Mouse (Mus musculus): ENCODE measurements at regions not wholly inside any gene's neighbourhood (a gene's known extent, or its start where the extent isn't known, plus 50 kb on each side); places are given as distances from the start of the nearest gene placed in this dataset.

DNA sequence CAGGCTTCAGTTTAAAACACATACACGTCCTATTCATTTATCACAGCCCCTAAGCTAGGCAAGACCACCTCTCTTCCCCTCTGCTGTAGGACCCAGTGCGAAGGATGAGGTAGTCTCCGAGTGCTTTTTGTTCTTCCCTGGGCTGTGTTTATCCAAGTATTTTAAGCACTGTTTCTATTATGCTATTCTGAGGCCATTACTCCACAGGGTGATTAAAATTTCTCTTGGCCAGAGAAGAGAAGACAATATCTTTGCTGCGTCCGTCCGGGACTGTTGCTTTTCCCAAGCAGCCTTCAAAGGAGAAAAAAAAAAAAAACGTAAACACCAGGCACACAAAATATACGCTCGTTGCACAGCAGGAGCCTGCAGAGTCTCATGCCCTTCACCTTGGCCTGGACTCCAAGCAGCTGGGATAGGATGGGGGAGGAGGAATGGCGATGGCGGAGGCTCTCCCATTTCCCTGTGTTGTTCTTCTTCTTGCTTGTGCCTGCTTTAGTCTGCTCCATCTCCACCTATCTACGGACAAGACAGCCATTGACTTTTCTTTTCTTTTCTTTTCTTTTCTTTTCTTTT is 83.1 kb upstream of the Tbx3 start:
- no peak for ATAC-seq
- 42% methylated on average over 12 of the region's 12 CpGs for WGBS

DNA sequence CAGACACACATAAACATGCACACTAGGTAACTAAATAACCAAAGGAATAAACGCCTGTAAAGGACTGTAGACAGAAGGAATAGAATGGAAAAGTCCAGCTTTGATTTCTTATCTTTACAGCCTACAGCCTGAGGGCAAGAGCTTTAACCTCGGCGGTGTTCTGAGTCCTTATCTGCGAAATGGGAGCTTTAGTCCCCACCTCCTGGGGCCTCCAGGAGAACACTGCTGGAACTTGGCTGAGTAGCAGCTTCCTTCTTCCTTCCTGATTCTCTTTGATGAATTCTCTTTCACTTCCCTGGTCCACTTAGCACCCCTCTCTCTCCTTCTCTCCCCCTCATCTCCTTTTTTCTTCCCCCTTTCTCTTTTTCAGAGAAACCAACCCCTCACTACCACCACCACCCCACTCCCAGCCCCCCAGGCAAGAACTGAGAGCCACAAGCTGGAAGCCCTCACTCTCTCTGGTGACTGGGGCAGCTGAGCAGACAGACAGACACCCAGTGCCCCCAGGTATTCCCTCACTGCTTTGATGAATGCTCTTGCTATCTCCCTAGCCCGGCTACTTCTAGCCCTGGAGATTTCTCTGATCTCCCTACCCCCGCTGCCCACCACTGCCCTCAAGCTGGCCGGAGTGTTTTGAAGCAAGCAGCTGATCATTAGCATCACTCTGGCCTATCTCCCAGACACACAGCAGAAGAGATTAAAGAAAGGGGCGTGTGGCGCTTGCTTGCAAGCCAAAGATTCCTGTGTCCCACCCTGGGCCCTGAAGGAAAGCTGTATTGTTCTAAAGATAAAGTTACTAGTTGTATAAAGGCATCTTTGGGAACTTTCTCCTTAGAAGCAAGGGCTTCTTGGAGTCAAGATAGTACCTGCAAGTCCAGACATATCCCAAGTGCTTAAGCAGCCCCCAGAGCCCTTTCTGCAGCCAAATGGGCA is 81.9 kb upstream of the Tbx3 start:
- Histone ChIP-seq H3K9me3 (ENCODE audit: control insufficient read depth, low read length) (no peaks in the 10 kb centered on the region), H3K27me3 (replicated peaks; ENCODE audit: control insufficient read depth, insufficient read depth, low read length) (no peaks in the 10 kb centered on the region), H3K9ac (ENCODE audit: low read depth, low read length) (0 out of 2 replicates have a peak overlapping the region, but pooled peaks have one; percentile 16), H3K36me3 (ENCODE audit: control insufficient read depth, insufficient read depth, low read length) (no peaks in the 10 kb centered on the region), H3K4me3 (ENCODE audit: low read length) (no peak overlapping the region), H3K4me2 (ENCODE audit: low read depth, low read length) (peak overlapping the region; percentile 20), H3K27ac (ENCODE audit: low read length) (peak overlapping the region; percentile 38), H3K4me1 (ENCODE audit: control insufficient read depth, insufficient read depth, low read length) (peaks cover 10% of the 10 kb centered on the region)
- 26% methylated on average over 9 of the region's 9 CpGs for WGBS
- peak; percentile 91 for ATAC-seq

More for the DNA sequence above, 83.1 kb upstream of the Tbx3 start:
- Histone ChIP-seq H3K36me3 (ENCODE audit: control insufficient read depth, insufficient read depth, low read length) (no peaks in the 10 kb centered on the region), H3K9ac (ENCODE audit: low read depth, low read length) (no peak overlapping the region), H3K9me3 (ENCODE audit: control insufficient read depth, low read length) (no peaks in the 10 kb centered on the region), H3K4me1 (ENCODE audit: control insufficient read depth, insufficient read depth, low read length) (peaks cover 10% of the 10 kb centered on the region), H3K27me3 (replicated peaks; ENCODE audit: control insufficient read depth, insufficient read depth, low read length) (no peaks in the 10 kb centered on the region), H3K27ac (ENCODE audit: low read length) (no peak overlapping the region), H3K4me3 (ENCODE audit: low read length) (no peak overlapping the region), H3K4me2 (ENCODE audit: low read depth, low read length) (no peak overlapping the region)

DNA sequence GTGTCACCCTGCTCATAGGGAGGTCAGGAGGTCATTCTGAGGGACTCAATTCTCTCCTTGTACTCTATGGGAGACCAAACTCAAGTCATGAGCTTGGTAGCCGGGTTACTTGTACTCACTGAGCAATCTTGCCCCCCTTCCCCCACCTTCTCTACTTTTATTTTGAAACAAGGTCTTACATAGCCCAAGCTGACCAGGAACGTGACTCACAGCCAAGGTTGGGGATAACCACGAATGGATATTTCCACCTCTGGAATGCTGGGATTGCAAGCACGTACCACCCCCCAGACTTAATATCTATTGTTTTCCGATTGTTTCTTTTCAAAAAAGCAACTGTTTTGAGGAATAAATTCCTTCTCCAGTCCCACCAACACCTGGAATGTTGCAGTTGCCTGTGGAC is 79.2 kb upstream of the Tbx3 start:
- 85% methylated on average over 5 of the region's 5 CpGs for WGBS
- Histone ChIP-seq H3K27me3 (replicated peaks; ENCODE audit: control insufficient read depth, insufficient read depth, low read length) (no peaks in the 10 kb centered on the region), H3K4me3 (ENCODE audit: low read length) (no peak overlapping the region), H3K9ac (ENCODE audit: low read depth, low read length) (no peak overlapping the region), H3K27ac (ENCODE audit: low read length) (no peak overlapping the region), H3K36me3 (ENCODE audit: control insufficient read depth, insufficient read depth, low read length) (no peaks in the 10 kb centered on the region), H3K9me3 (ENCODE audit: control insufficient read depth, low read length) (no peaks in the 10 kb centered on the region), H3K4me2 (ENCODE audit: low read depth, low read length) (no peak overlapping the region), H3K4me1 (ENCODE audit: control insufficient read depth, insufficient read depth, low read length) (peaks cover 10% of the 10 kb centered on the region)
- no peak for ATAC-seq

DNA sequence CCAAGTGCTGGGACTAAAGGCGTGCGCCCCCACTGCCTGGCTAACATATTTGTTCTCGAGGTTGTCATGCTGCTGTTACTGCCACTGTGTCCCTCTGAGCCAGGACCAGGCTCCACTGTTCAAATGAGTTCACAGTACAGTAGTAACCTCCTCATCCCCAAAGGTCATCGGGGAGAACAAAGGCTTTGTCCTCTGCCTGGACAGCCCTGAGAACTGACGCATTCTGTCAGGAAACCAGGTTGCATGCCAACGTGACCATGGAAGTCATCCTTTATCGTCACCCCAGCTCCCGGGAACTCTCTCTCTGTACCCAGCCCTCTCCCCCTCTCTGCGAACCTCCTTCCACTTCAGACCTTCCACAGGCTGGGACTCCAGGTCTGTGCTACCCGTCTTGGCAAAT is 77.6 kb upstream of the Tbx3 start:
- H3K27ac ChIP-seq (ENCODE audit: low read length): no peak overlapping the region
- H3K4me3 ChIP-seq (ENCODE audit: low read length): no peak overlapping the region
- no peak overlapping the region for H3K9ac ChIP-seq (ENCODE audit: low read depth, low read length)
- ATAC-seq: no peak
- peaks cover 9% of the 10 kb centered on the region for H3K4me1 ChIP-seq (ENCODE audit: control insufficient read depth, insufficient read depth, low read length)
- 85% methylated on average over 10 of the region's 10 CpGs for WGBS
- H3K4me2 ChIP-seq (ENCODE audit: low read depth, low read length): no peak overlapping the region
- H3K27me3 ChIP-seq (replicated peaks; ENCODE audit: control insufficient read depth, insufficient read depth, low read length): no peaks in the 10 kb centered on the region
- H3K36me3 ChIP-seq (ENCODE audit: control insufficient read depth, insufficient read depth, low read length): no peaks in the 10 kb centered on the region
- no peaks in the 10 kb centered on the region for H3K9me3 ChIP-seq (ENCODE audit: control insufficient read depth, low read length)

DNA sequence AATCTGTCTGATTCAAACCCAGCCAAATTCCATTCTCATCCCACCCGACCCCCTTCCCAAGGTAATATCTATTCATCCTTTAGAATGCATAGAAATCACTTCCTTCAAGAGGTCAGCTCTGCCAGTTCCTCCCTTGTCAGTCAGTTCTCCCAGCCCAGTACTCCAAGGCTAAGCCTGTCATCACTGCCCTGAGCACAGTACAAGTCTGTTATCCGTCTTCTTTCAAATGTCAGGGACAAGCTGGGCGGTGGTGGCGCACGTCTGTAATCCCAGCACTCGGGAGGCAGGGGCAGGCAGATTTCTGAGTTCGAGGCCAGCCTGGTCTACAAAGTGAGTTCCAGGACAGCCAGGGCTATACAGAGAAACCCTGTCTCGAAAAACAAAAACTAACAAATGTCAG is 75.9 kb upstream of the Tbx3 start:
- Histone ChIP-seq H3K9ac (ENCODE audit: low read depth, low read length) (no peak overlapping the region), H3K27me3 (replicated peaks; ENCODE audit: control insufficient read depth, insufficient read depth, low read length) (no peaks in the 10 kb centered on the region), H3K4me3 (ENCODE audit: low read length) (no peak overlapping the region), H3K9me3 (ENCODE audit: control insufficient read depth, low read length) (no peaks in the 10 kb centered on the region), H3K4me1 (ENCODE audit: control insufficient read depth, insufficient read depth, low read length) (no peaks in the 10 kb centered on the region), H3K4me2 (ENCODE audit: low read depth, low read length) (no peak overlapping the region), H3K36me3 (ENCODE audit: control insufficient read depth, insufficient read depth, low read length) (no peaks in the 10 kb centered on the region), H3K27ac (ENCODE audit: low read length) (no peak overlapping the region)
- 86% methylated on average over 8 of the region's 8 CpGs for WGBS
- no peak for ATAC-seq

DNA sequence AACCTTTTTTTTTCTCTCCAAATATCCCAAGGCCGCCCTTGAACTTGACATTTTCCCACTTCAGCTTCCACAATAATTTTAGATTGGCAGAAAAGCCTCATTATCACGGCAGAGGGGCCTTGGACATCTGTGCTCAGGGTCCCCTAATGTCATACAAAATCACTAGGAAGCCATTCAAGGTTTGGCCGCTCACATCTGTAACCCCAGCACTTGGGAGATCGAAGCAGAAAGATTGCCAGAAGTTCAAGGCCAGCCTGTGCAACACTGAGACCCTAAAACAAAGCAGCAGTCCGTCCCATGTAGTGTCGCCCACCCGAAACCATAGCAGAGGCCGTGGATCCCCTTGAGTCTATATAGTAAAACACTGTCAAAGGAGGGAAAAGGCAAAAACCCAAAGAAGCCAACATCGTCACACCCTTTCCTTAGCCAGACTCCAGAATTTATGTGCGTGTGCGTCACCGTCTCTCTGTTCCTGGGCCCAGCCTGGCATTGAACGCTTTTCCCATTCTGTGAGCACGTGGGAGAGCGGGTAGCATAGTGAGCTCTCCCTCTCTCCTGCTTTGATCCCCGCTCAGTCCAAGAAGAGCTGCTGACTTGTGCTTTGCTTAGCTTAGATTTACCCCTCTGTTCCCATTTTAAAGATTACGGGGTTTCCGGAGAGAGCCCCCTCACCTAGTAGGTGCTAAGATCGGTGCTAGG is 74.0 kb upstream of the Tbx3 start:
- Histone ChIP-seq H3K9ac (ENCODE audit: low read depth, low read length) (no peak overlapping the region), H3K9me3 (ENCODE audit: control insufficient read depth, low read length) (no peaks in the 10 kb centered on the region), H3K36me3 (ENCODE audit: control insufficient read depth, insufficient read depth, low read length) (no peaks in the 10 kb centered on the region), H3K4me1 (ENCODE audit: control insufficient read depth, insufficient read depth, low read length) (no peaks in the 10 kb centered on the region), H3K4me3 (ENCODE audit: low read length) (no peak overlapping the region), H3K27me3 (replicated peaks; ENCODE audit: control insufficient read depth, insufficient read depth, low read length) (no peaks in the 10 kb centered on the region), H3K27ac (ENCODE audit: low read length) (no peak overlapping the region), H3K4me2 (ENCODE audit: low read depth, low read length) (no peak overlapping the region)
- WGBS: 88% methylated on average over 19 of the region's 19 CpGs
- ATAC-seq: no peak

DNA sequence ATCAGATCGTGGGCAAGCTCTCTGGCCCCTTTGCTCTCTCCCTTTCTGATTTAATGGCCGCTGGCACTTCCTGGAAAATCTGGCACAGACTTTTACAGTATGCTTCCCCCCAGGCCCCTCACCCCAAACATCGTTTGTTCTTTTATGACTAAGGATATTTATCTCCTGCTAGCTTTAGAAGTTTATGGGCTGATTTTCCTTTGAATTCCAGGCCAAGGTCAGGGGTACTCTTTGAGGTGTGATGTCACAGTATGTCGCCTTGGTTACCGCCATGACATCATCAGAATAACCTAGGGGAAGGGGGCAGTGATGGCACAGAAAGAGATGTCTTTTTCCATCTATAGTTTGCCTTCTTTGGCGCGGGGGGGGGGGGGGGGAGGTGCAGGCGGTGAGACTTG is 73.5 kb upstream of the Tbx3 start:
- no peaks in the 10 kb centered on the region for H3K36me3 ChIP-seq (ENCODE audit: control insufficient read depth, insufficient read depth, low read length)
- no peak overlapping the region for H3K27ac ChIP-seq (ENCODE audit: low read length)
- H3K4me1 ChIP-seq (ENCODE audit: control insufficient read depth, insufficient read depth, low read length): no peaks in the 10 kb centered on the region
- H3K4me2 ChIP-seq (ENCODE audit: low read depth, low read length): no peak overlapping the region
- 66% methylated on average over 7 of the region's 8 CpGs for WGBS
- H3K9ac ChIP-seq (ENCODE audit: low read depth, low read length): no peak overlapping the region
- no peaks in the 10 kb centered on the region for H3K27me3 ChIP-seq (replicated peaks; ENCODE audit: control insufficient read depth, insufficient read depth, low read length)
- no peaks in the 10 kb centered on the region for H3K9me3 ChIP-seq (ENCODE audit: control insufficient read depth, low read length)
- ATAC-seq: no peak
- H3K4me3 ChIP-seq (ENCODE audit: low read length): no peak overlapping the region

DNA sequence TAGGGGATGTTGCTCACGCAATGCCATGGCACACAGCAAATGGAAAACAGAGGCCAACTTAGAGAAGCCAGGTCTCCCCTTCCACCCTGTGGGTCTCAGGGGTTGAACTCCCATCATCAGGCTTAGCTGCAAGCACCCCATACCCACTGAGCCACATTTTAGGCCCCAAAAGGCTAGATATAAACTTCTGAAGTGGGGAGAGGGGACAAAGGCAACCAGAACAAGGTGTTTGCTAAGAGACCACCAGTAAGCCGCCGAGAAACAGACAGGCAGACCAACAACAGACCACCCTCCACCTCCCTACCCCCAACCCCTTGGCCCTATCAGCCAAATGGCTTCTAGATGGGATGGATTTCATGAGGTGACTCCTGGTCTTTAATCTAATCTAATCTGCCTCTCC is 72.9 kb upstream of the Tbx3 start:
- Histone ChIP-seq H3K27ac (ENCODE audit: low read length) (no peak overlapping the region), H3K4me2 (ENCODE audit: low read depth, low read length) (no peak overlapping the region), H3K9ac (ENCODE audit: low read depth, low read length) (no peak overlapping the region), H3K9me3 (ENCODE audit: control insufficient read depth, low read length) (no peaks in the 10 kb centered on the region), H3K27me3 (replicated peaks; ENCODE audit: control insufficient read depth, insufficient read depth, low read length) (no peaks in the 10 kb centered on the region), H3K36me3 (ENCODE audit: control insufficient read depth, insufficient read depth, low read length) (no peaks in the 10 kb centered on the region), H3K4me1 (ENCODE audit: control insufficient read depth, insufficient read depth, low read length) (0 out of 2 replicates have a peak, but pooled peaks cover 2% of the 10 kb centered on the region), H3K4me3 (ENCODE audit: low read length) (no peak overlapping the region)
- WGBS: 79% methylated on average over 3 of the region's 3 CpGs
- no peak for ATAC-seq

DNA sequence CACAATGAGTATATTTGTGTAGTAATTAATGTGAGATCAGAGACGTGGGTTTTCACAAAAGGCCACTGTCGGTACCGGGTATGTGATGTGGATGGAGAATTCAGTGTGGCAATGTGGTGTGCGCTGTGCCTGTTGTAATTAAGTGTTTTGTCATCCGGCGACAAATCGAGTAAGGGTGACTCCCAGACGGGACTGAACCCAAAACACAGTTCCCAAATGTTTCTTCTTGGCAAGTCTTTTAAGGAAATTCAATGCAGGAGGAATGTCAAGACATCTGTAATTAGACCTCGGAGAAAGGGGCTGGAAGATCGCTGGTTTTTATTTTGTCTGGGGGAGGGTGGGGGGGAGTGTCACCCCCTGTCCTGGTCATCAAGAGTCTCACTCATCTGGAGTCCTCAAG is 72.3 kb upstream of the Tbx3 start:
- H3K36me3 ChIP-seq (ENCODE audit: control insufficient read depth, insufficient read depth, low read length): no peaks in the 10 kb centered on the region
- no peak overlapping the region for H3K9ac ChIP-seq (ENCODE audit: low read depth, low read length)
- peaks cover 5% of the 10 kb centered on the region for H3K9me3 ChIP-seq (ENCODE audit: control insufficient read depth, low read length)
- 0 out of 2 replicates have a peak, but pooled peaks cover 2% of the 10 kb centered on the region for H3K4me1 ChIP-seq (ENCODE audit: control insufficient read depth, insufficient read depth, low read length)
- no peak overlapping the region for H3K4me2 ChIP-seq (ENCODE audit: low read depth, low read length)
- 67% methylated on average over 10 of the region's 10 CpGs for WGBS
- no peak overlapping the region for H3K27ac ChIP-seq (ENCODE audit: low read length)
- H3K27me3 ChIP-seq (replicated peaks; ENCODE audit: control insufficient read depth, insufficient read depth, low read length): no peaks in the 10 kb centered on the region
- H3K4me3 ChIP-seq (ENCODE audit: low read length): no peak overlapping the region
- no peak for ATAC-seq
